Mouse (Mus musculus): ENCODE data around the gene Dennd6b.
A peak's percentile ranks its signal among the peaks of the same experiment; 100 is the strongest.

Dennd6b gene

GRCm38 (mm10) chr15:89158516-89158915 is 37.8 kb downstream of the Dennd6b start:
- no peak for DNase-seq (ENCODE audit: extremely low read depth, low read depth)

- peak; percentile 72 for DNase-seq (ENCODE audit: extremely low read depth, low read depth)
Observed at GRCm38 (mm10) chr15:89157954-89158353, 38.3 kb downstream of the Dennd6b start.

DNA sequence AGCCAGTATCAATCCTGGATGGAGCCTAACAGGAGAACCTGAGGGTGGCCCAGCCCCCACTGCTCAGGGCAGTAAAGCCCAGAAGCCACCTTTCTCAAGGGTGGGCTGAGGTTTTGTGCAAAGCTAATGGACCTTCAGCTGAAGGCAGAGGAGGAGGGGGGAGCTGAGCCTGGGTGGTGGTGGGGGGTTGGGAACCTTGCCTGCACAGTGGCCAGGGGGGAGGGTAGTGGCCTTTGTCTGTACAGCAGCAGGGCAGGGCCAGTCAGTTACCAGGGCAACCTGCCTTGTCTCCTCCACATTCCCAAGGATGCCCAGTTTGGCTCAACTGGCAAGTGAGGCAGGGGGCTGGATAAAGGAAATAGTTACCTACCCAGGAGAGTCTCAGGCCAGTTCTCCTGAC is 44.0 kb downstream of the Dennd6b start:
- DNase-seq (ENCODE audit: extremely low read depth, low read depth): no peak

GRCm38 (mm10) chr15:89150041-89150390 is 46.3 kb downstream of the Dennd6b start:
- DNase-seq (ENCODE audit: extremely low read depth, low read depth): no peak

DNA sequence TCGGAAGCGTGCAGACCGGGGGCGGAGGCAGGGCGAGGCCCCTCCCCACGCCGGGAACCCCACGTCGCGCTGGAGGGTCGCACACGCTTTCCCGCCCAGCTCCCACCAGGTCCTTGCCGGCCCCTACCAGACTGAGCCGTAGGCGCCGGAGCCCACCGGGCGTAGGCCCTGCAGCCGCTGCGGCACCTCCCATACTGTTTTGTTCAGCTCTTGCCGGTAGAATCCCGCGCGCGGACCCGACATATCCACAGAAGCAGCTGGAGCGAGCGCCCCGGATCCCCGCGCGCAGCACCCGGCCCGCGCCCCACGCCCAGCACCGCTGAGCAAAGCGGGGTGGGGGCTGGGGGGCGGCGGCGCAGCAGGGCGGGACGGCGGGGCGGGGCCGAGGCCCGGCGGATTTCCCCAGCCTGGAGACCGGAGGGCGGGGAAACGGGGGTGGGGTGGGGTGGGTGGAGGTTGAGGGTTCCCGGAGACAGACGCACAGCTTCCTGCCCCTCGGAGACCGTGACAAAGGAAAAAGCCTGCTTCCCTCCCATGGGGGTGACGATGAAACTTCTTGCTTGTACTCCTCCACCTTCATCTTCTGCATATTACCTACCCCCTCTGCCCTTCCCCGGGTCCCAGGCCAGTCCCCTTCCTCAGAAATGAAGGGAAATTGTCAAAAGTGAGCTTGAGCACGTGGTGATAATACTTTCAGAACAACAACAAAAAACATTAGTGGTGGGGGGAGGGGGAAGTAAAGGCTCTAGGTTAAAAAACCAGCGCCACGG is 46.8 kb downstream of the Dennd6b start, which contains the start of gene Mapk11:
Mapk11 (minus strand) TSS at position 358 of the 770 bp plus-strand sequence.
- DNase-seq (ENCODE audit: extremely low read depth, low read depth): no peak

DNA sequence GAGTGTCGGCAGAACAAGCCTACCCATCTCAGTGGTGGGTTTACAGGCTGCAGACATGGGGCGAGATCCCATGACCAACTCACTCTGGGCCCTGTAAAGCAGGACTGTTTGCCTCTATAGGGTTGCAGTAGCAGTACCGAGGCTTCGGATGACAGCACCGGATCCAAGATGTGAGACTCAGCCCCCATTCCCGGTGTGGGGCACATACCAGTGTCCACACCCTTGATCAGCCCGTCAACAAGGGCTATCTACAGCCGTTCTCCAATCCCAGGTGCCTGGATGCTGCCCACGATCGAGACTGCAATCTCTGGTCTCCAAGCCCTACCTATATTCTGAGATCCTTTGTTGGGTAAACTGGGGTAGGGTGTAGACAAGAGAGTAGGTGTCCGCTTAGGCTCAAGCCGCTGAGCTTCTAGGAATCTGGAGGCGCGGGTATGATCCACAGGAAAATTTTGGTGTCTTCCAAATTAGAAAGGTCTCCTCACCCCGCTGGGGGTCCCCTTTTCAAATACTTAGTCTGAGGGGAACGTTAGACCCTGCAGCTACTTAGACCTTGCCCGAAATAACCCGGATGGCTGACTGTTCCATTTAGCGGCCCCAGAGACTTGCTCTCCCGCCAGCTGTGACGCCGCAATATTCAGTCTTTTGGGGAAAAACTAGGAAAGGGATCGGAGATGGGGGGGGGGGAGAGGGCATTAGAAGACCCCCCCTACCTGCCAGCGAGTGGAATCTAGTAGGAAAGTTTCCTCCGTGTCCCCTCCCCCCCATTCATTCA is 47.6 kb downstream of the Dennd6b start:
- no peak for DNase-seq (ENCODE audit: extremely low read depth, low read depth)

- DNase-seq (ENCODE audit: extremely low read depth, low read depth): no peak
Observed at GRCm38 (mm10) chr15:89147895-89148294, 48.4 kb downstream of the Dennd6b start.

DNA sequence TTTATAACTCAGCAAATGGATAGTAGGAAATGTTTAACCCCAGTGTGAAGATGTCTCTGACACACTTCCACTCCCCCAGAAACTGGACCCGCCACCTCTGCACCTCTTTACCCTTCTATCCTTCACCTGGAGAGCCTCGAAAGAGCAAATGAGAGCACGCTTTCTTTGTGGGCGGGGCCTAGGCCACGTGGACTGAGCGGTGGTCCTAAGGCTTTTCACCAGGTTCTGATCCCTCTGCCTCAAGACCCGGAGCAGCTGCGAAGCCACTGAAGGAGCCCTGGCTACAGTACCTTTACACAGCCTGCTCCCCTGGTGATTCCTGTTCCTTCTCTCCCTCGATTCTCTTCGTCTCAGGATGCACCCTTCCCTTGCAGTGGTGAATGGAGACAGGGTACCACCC is 48.8 kb downstream of the Dennd6b start:
- DNase-seq (ENCODE audit: extremely low read depth, low read depth): no peak

DNA sequence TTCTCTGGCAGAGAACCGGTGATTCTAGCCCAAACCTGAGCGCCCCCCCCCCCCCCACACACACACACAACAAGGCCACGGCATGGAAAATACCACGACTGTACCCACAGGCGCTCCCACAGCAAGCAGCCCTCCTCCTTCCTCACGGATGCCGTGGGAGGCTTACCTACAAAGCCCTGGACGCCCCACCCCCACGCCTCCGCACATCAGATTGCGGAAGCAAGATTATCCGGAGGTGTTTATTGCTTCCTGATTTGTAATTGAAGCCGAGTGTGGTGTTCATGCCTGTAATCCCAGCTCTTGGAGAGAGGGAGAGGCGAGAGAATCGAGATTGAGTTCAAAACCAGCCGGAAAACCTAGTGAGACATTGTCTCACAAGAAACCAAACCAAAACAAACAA is 49.3 kb downstream of the Dennd6b start:
- DNase-seq (ENCODE audit: extremely low read depth, low read depth): no peak

DNA sequence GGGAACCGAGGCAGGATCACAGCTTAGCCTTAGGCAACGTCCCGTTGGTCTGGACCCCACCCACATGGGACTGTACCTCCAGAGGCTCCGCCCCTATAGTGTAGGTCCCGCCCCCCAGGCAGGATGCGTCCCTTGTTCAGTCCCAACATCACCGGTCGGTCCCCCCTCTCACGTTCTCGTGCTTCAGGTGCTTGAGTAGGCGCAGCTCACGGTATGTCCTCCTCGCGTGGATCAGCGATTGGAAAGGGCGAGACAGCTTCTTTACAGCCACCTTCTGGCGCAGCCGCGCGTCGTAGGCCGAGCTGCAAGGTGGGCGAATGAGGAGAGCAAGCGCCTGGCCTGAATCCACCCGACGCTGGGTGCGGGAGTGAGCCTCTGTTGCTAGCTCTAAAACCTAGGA is 49.8 kb downstream of the Dennd6b start:
- DNase-seq (ENCODE audit: extremely low read depth, low read depth): no peak

DNA sequence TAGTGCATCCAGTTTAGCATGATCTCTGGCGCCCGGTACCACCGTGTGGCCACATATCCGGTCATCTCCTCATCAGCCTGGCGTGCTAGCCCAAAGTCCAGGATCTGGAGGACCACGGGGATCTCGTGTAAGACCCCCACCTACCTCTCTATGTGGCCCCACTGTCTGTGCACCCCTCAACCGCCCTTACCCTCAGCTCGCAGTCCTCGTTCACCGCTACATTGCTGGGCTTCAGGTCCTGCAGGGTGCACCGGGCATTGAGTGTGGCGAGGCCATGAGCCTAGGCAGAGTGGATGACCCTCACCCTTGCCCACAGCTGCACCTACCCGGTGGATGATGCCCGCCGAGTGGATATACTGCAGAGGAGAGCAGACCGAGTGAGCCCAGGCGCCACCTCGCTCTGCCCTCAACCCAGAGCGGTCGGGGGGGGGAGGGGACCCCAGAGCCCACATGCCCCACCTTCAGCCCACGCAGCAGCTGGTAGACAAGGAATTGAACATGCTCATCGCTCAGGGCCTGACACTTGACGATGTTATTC is 50.4 kb downstream of the Dennd6b start:
- DNase-seq (ENCODE audit: extremely low read depth, low read depth): no peak

DNA sequence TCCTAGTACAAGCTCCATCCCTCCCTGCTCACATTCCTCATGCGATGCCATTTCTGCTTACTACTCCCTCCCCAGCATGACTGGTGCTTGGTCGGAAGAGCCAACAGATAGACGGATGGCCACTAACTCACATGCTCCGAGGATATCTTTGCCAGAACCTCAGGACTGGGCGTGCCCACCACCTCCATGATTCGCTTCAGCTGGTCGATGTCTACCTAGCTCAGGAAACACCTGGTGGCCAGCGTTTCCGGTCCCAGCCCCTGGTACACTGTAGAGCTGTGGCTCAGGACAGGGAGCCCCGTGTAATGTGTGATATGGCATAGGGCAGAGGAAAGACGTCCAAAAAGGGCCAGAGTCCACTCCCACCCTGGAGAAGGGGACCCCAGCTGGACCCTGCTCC is 51.3 kb downstream of the Dennd6b start:
- DNase-seq (ENCODE audit: extremely low read depth, low read depth): no peak

DNA sequence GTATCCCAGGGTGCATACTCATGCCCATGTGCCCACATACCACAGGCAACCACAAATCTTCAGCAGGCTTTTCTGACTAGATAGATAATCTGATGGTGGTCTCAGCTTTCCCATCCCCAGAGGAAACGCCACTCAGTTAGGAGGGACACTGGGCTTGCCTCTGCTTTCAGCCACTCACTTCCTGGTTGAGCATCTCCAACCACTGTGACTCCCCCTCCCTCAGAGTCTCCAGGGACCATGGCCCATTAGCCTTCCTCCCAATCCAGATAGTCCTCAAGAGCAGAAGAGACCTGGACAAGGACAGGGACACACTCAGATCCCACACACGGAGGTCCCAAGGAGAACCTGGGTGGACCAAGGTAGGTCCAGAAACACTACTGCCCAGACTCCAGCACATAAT is 53.2 kb downstream of the Dennd6b start:
- no peak for DNase-seq (ENCODE audit: extremely low read depth, low read depth)

GRCm38 (mm10) chr15:89141905-89142304 is 54.4 kb downstream of the Dennd6b start:
- DNase-seq (ENCODE audit: extremely low read depth, low read depth): no peak

DNA sequence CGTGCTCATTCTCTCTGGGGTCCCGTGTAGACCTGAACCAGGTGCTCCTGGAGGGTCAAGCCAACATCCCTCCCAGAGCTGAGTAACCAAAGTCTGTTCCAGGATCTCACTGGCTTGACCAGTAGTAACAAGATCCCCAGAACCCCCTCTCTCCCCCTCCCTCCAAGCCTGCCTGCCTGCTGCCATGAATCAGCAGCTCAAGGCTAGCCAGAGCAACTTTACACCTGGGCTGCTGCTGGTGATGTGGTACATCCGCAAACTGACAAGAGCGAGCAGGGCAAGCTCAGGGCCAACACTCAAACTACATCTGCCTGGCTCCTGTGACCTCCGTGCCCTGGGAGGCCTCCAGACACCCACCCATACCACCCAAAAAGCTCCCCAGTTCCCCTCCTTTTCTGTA is 54.9 kb downstream of the Dennd6b start:
- no peak for DNase-seq (ENCODE audit: extremely low read depth, low read depth)

GRCm38 (mm10) chr15:89140659-89141252 is 55.5 kb downstream of the Dennd6b start, which contains the start of gene Mapk12:
Mapk12 (minus strand) TSS chr15:89140703.
- no peak for DNase-seq (ENCODE audit: extremely low read depth, low read depth)

GRCm38 (mm10) chr15:89140048-89140658 is 56.1 kb downstream of the Dennd6b start:
- DNase-seq (ENCODE audit: extremely low read depth, low read depth): no peak

GRCm38 (mm10) chr15:89138531-89138930 is 57.8 kb downstream of the Dennd6b start:
- no peak for DNase-seq (ENCODE audit: extremely low read depth, low read depth)

- no peak for DNase-seq (ENCODE audit: extremely low read depth, low read depth)
Observed at GRCm38 (mm10) chr15:89138046-89138405, 58.3 kb downstream of the Dennd6b start.

DNA sequence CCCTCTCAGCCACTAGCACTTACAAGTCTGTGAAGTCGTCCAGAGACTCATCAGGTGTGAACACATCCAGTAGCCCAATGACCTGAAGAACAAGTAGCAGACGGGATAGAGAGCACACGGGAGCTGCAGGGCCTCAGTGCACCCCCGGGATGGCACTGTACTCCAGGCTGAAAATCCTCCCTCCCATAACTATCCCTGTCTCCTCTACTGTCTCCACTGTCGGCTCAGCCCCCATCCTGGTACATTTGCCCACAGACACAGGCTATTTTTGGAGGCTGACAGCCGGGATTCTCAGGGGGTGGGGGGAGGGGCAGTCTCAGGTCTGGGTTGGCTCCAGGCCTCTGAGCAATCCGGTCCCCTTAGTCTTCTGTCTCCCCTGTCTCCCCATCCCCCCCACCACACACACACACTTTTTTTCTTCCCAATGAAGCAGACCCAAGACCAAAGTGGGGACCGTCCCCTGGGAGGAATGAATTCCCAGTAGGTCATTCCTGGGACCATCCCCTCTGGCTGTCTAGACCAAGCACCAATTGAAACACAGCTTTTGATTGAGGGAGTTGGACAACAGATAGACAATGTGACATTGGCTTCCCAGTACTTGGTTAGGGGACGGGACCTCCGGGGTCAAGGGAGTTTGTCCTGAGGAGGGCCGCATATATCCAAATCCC is 58.8 kb downstream of the Dennd6b start:
- DNase-seq (ENCODE audit: extremely low read depth, low read depth): no peak

Data from MEL-GATA-1-ER (cell line).